Mouse (Mus musculus): Measurements from ENCODE around the gene Limd2. TPM values are rescaled to one million over a fixed set of nuclear protein-coding genes. Genes with fewer than 3 reads are reported as not detected.

Limd2 gene
- polyA plus RNA-seq, 1 experiment: 36.1 TPM

- Histone ChIP-seq H3K4me1 (ENCODE audit: control insufficient read depth, insufficient read depth, low read length) (peaks cover 32% of the 10 kb centered on the region), H3K4me3 (replicated peaks; ENCODE audit: insufficient read depth, low read depth, low read length) (peak overlapping the region; percentile 90), H3K27me3 (ENCODE audit: control insufficient read depth, insufficient read depth, low read length) (no peaks in the 10 kb centered on the region), H3K27ac (ENCODE audit: insufficient read depth, low read length) (peak overlapping the region; percentile 48)
- no peak for TF ChIP-seq POLR2A (IDR thresholded peaks at IDR 0.05; ENCODE audit: borderline replicate concordance, insufficient read depth, low read length)
- TF ChIP-seq CTCF (IDR thresholded peaks at IDR 0.05; ENCODE audit: borderline replicate concordance, insufficient read depth, low read depth, low read length): peak; percentile 78
- WGBS: 37% methylated on average over 14 of the region's 14 CpGs
- peak; percentile 59 to 69 for DNase-seq
These were observed 2.4 kb downstream of the Limd2 start for GRCm38 (mm10) chr11:106158081-106158929.

- no peak for DNase-seq
- 74% methylated on average over 7 of the region's 7 CpGs for WGBS
These were observed 3.5 kb downstream of the Limd2 start for GRCm38 (mm10) chr11:106157154-106157553.

GRCm38 (mm10) chr11:106156257-106156656 lies 4.4 kb downstream of the Limd2 start:
- no peak for DNase-seq
- no peaks in the 10 kb centered on the region for H3K27me3 ChIP-seq (ENCODE audit: control insufficient read depth, insufficient read depth, low read length)
- H3K4me1 ChIP-seq (ENCODE audit: control insufficient read depth, insufficient read depth, low read length): peaks cover 33% of the 10 kb centered on the region
- no peak overlapping the region for H3K4me3 ChIP-seq (replicated peaks; ENCODE audit: insufficient read depth, low read depth, low read length)
- TF ChIP-seq POLR2A (IDR thresholded peaks at IDR 0.05; ENCODE audit: borderline replicate concordance, insufficient read depth, low read length) (no peak), CTCF (IDR thresholded peaks at IDR 0.05; ENCODE audit: borderline replicate concordance, insufficient read depth, low read depth, low read length) (no peak)
- WGBS: 48% methylated on average over 1 of the region's 1 CpGs
- H3K27ac ChIP-seq (ENCODE audit: insufficient read depth, low read length): no peak overlapping the region

More at GRCm38 (mm10) chr11:106157154-106157553, 3.5 kb downstream of the Limd2 start:
- Histone ChIP-seq H3K4me1 (ENCODE audit: control insufficient read depth, insufficient read depth, low read length) (peaks cover 35% of the 10 kb centered on the region), H3K27me3 (ENCODE audit: control insufficient read depth, insufficient read depth, low read length) (no peaks in the 10 kb centered on the region), H3K4me3 (replicated peaks; ENCODE audit: insufficient read depth, low read depth, low read length) (no peak overlapping the region), H3K27ac (ENCODE audit: insufficient read depth, low read length) (no peak overlapping the region)
- TF ChIP-seq CTCF (IDR thresholded peaks at IDR 0.05; ENCODE audit: borderline replicate concordance, insufficient read depth, low read depth, low read length): no peak
- TF ChIP-seq POLR2A (IDR thresholded peaks at IDR 0.05; ENCODE audit: borderline replicate concordance, insufficient read depth, low read length): no peak

- no peak for TF ChIP-seq CTCF (IDR thresholded peaks at IDR 0.05; ENCODE audit: borderline replicate concordance, insufficient read depth, low read depth, low read length)
- TF ChIP-seq POLR2A (IDR thresholded peaks at IDR 0.05; ENCODE audit: borderline replicate concordance, insufficient read depth, low read length): no peak
- no peaks in the 10 kb centered on the region for H3K27me3 ChIP-seq (ENCODE audit: control insufficient read depth, insufficient read depth, low read length)
- 13% methylated on average over 3 of the region's 3 CpGs for WGBS
- DNase-seq: no peak
- peaks cover 28% of the 10 kb centered on the region for H3K4me1 ChIP-seq (ENCODE audit: control insufficient read depth, insufficient read depth, low read length)
- 0 out of 2 replicates have a peak overlapping the region, but pooled peaks have one; percentile 33 for H3K27ac ChIP-seq (ENCODE audit: insufficient read depth, low read length)
- no peak overlapping the region for H3K4me3 ChIP-seq (replicated peaks; ENCODE audit: insufficient read depth, low read depth, low read length)
These were observed 4.9 kb downstream of the Limd2 start for GRCm38 (mm10) chr11:106155761-106156160.

GRCm38 (mm10) chr11:106154770-106155169 lies 5.9 kb downstream of the Limd2 start:
- 35% methylated on average over 2 of the region's 2 CpGs for WGBS
- TF ChIP-seq CTCF (IDR thresholded peaks at IDR 0.05; ENCODE audit: borderline replicate concordance, insufficient read depth, low read depth, low read length): no peak
- TF ChIP-seq POLR2A (IDR thresholded peaks at IDR 0.05; ENCODE audit: borderline replicate concordance, insufficient read depth, low read length): no peak
- Histone ChIP-seq H3K27me3 (ENCODE audit: control insufficient read depth, insufficient read depth, low read length) (no peaks in the 10 kb centered on the region), H3K4me3 (replicated peaks; ENCODE audit: insufficient read depth, low read depth, low read length) (no peak overlapping the region), H3K4me1 (ENCODE audit: control insufficient read depth, insufficient read depth, low read length) (peaks cover 27% of the 10 kb centered on the region), H3K27ac (ENCODE audit: insufficient read depth, low read length) (0 out of 2 replicates have a peak overlapping the region, but pooled peaks have one; percentile 0)
- no peak for DNase-seq

- no peak for DNase-seq
- H3K4me1 ChIP-seq (ENCODE audit: control insufficient read depth, insufficient read depth, low read length): peaks cover 25% of the 10 kb centered on the region
- H3K27ac ChIP-seq (ENCODE audit: insufficient read depth, low read length): no peak overlapping the region
- no peaks in the 10 kb centered on the region for H3K27me3 ChIP-seq (ENCODE audit: control insufficient read depth, insufficient read depth, low read length)
- no peak overlapping the region for H3K4me3 ChIP-seq (replicated peaks; ENCODE audit: insufficient read depth, low read depth, low read length)
- TF ChIP-seq CTCF (IDR thresholded peaks at IDR 0.05; ENCODE audit: borderline replicate concordance, insufficient read depth, low read depth, low read length) (no peak), POLR2A (IDR thresholded peaks at IDR 0.05; ENCODE audit: borderline replicate concordance, insufficient read depth, low read length) (no peak)
- 21% methylated on average over 5 of the region's 5 CpGs for WGBS
These were observed 6.6 kb downstream of the Limd2 start for GRCm38 (mm10) chr11:106154091-106154490.

GRCm38 (mm10) chr11:106152132-106152531 lies 8.5 kb downstream of the Limd2 start:
- WGBS: 13% methylated on average over 8 of the region's 8 CpGs
- H3K27me3 ChIP-seq (ENCODE audit: control insufficient read depth, insufficient read depth, low read length): no peaks in the 10 kb centered on the region
- peak overlapping the region; percentile 66 for H3K27ac ChIP-seq (ENCODE audit: insufficient read depth, low read length)
- no peak overlapping the region for H3K4me3 ChIP-seq (replicated peaks; ENCODE audit: insufficient read depth, low read depth, low read length)
- peaks cover 14% of the 10 kb centered on the region for H3K4me1 ChIP-seq (ENCODE audit: control insufficient read depth, insufficient read depth, low read length)
- TF ChIP-seq CTCF (IDR thresholded peaks at IDR 0.05; ENCODE audit: borderline replicate concordance, insufficient read depth, low read depth, low read length) (peak; percentile 51; the same call in 1 of the 2 replicates), POLR2A (IDR thresholded peaks at IDR 0.05; ENCODE audit: borderline replicate concordance, insufficient read depth, low read length) (no peak)
- peak in 1 of 2 experiments; percentile 68 for DNase-seq

GRCm38 (mm10) chr11:106151219-106151618 lies 9.4 kb downstream of the Limd2 start:
- Histone ChIP-seq H3K4me3 (replicated peaks; ENCODE audit: insufficient read depth, low read depth, low read length) (no peak overlapping the region), H3K27ac (ENCODE audit: insufficient read depth, low read length) (peak overlapping the region; percentile 34), H3K27me3 (ENCODE audit: control insufficient read depth, insufficient read depth, low read length) (no peaks in the 10 kb centered on the region), H3K4me1 (ENCODE audit: control insufficient read depth, insufficient read depth, low read length) (peaks cover 13% of the 10 kb centered on the region)
- WGBS: 95% methylated on average over 3 of the region's 3 CpGs
- DNase-seq: no peak
- no peak for TF ChIP-seq CTCF (IDR thresholded peaks at IDR 0.05; ENCODE audit: borderline replicate concordance, insufficient read depth, low read depth, low read length)
- TF ChIP-seq POLR2A (IDR thresholded peaks at IDR 0.05; ENCODE audit: borderline replicate concordance, insufficient read depth, low read length): no peak
